Mouse (Mus musculus) testis, postnatal 14 days (tissue): ENCODE data around the gene Gm4141.
"Not testable (repeated sequence)": the region's sequence is repeated elsewhere in the genome, so short reads cannot be mapped to it uniquely, and the experiment has no call there.

ENCODE experiments used
- DNase-seq: peaks from one replicate; pipeline ENCODE4 v3.0.0; 2021; ENCODE audit warnings: low spot score

Gene Gm4141

DNA sequence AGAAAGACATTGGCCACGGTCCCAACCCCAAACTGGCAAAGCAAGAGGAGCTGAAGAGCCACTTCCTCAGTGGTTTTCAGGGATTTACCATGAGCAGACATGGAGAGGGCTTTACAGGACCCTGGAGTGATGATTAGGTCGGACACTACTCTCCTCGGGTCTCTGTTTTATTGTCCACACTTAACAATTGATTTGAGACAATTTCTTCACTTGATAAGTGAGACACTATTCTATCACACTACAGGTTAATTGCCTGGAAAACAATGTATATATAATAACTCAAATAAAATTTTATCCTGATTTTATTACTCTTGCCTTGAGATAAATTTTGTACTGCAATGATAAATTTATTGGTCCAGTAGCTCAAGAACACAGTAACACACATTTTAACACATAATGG, at the start of gene Gm4141:
Gm4141 (minus strand) TSS at position 101 of the 400 bp plus-strand sequence.
- not testable (repeated sequence) for DNase-seq

DNA sequence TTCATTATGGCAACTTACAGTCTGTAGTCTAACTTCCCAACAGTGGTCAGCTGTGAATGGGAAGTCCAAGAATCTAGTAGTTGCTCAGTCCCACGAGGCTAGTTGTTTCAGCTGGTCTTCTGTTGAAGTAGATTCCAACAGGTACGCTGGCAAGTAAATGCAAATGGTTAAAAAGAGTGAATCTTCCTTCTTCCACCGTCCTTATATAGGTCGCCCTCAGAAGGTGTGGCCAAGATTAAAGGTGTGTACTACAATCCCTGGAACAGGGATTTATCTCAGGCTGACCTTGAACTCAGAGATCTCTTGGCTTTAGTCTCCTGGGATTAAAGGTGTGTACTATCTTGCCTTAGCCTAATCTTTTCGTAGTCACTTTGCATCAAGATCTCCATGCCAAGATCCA, 22.9 kb upstream of the Gm4141 start, which contains the start of gene Gm4513:
Gm4513 (minus strand) TSS at position 101 of the 400 bp plus-strand sequence.
- not testable (repeated sequence) for DNase-seq

DNA sequence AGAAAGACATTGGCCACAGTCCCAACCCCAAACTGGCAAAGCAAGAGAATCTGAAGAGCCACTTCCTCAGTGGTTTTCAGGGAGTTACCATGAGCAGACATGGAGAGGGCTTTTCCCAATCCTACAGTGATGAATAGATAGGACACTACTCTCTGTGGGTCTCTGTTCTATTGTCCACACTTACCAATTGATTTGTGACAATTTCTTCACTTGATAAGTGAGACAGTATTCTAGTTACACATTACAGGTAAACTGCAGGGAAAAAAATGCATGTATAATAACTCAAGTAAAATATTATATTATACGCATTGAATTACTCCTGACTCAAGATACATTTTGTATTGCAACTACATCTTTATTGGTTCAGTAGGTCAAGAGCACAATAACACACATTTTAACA, 30.4 kb downstream of the Gm4141 start, which contains the start of gene Gm5726:
Gm5726 (minus strand) TSS at position 101 of the 400 bp plus-strand sequence.
- not testable (repeated sequence) for DNase-seq

DNA sequence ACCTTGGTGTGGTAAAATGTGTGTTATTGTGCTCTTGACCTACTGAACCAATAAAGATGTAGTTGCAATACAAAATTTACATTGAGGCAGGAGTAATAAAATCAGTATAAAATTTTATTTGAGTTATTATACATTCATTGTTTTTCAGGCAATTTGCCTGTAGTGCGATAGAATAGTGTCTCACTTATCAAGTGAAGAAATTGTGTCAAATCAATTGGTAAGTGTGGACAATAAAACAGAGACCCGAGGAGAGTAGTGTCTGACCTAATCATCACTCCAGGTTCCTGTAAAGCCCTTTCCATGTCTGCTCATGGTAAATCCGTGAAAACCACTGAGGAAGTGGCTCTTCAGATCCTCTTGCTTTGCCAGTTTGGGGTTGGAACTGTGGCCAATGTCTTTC, 42.5 kb downstream of the Gm4141 start, which contains the start of gene Vmn1r104:
Vmn1r104 (plus strand) TSS at position 301 of the 400 bp plus-strand sequence.
- not testable (repeated sequence) for DNase-seq
